Mouse (Mus musculus) forebrain, embryonic 16.5 days (tissue): Measurements from ENCODE around the gene Stx8. TPM values are rescaled to one million over a fixed set of nuclear protein-coding genes. Genes with fewer than 3 reads are reported as not detected.

Source experiments
- ATAC-seq: fragments of 200-750 bp; cut with Nextera tagmentation; 2 replicates; pipeline ENCODE4 v1.8.0; 2017; ENCODE audit warnings: mild to moderate bottlenecking, moderate library complexity
- H3K27ac ChIP-seq: fragments of 300-500 bp; sonication (generic); 2 replicates; pipeline ENCODE4 v1.5.1; 2014; ENCODE audit warnings: low read length, control low read depth
- H3K27me3 ChIP-seq: fragments of 300-500 bp; sonication (generic); replicated peaks from 2 replicates; pipeline ENCODE4 v1.6.1; 2014; ENCODE audit warnings: low read length; ENCODE audit not compliant: control insufficient read depth, insufficient read depth
- H3K36me3 ChIP-seq: fragments of 300-500 bp; sonication (generic); 2 replicates; pipeline ENCODE4 v1.6.1; 2014; ENCODE audit not compliant: control insufficient read depth, insufficient read depth
- H3K4me1 ChIP-seq: fragments of 300-500 bp; sonication (generic); replicated peaks from 2 replicates; pipeline ENCODE4 v1.6.1; 2014; ENCODE audit warnings: low read length; ENCODE audit not compliant: control insufficient read depth, insufficient read depth
- H3K4me2 ChIP-seq: fragments of 300-500 bp; sonication (generic); 2 replicates; pipeline ENCODE4 v1.6.1; 2014; ENCODE audit warnings: mild to moderate bottlenecking, low read length, control low read depth
- H3K4me3 ChIP-seq: fragments of 300-500 bp; sonication (generic); replicated peaks from 2 replicates; pipeline ENCODE4 v1.5.1; 2014; ENCODE audit warnings: mild to moderate bottlenecking, low read length, control low read depth
- H3K9ac ChIP-seq: fragments of 300-500 bp; sonication (generic); replicated peaks from 2 replicates; pipeline ENCODE4 v1.6.1; 2014; ENCODE audit warnings: low read depth, low read length, control low read depth
- H3K9me3 ChIP-seq: fragments of 300-500 bp; sonication (generic); 2 replicates; pipeline ENCODE4 v1.6.1; 2016; ENCODE audit warnings: low read length; ENCODE audit not compliant: control insufficient read depth
- WGBS: fragments of 180-500 bp; shearing (Covaris S2); extraction: QIAGEN DNeasy Blood & Tissue Kit; methylation state at CpG from one replicate; pipeline ENCODE4 v1.1.7; 2014; 5-methylcytosine and 5-hydroxymethylcytosine counted together
- polyA plus RNA-seq: library from polyadenylated mRNA; unstranded; fragments of >200 nt; fragmentation: Nextera tagmentation; extraction: Ambion mirVana; gene quantifications from 2 replicates; pipeline ENCODE4 v1.2.1, GENCODE M21; 2015

Stx8 gene
- polyA plus RNA-seq, 1 experiment from 2014 or later: 68.2 TPM

GRCm38 (mm10) chr11:68006216-68006789, 40.3 kb downstream of the Stx8 start:
- Histone ChIP-seq H3K4me1 (no peaks in the 10 kb centered on the region), H3K4me3 (no peak overlapping the region), H3K4me2 (no peak overlapping the region), H3K36me3 (no peaks in the 10 kb centered on the region), H3K9me3 (no peaks in the 10 kb centered on the region), H3K27ac (no peak overlapping the region), H3K9ac (no peak overlapping the region), H3K27me3 (no peaks in the 10 kb centered on the region)
- no peak for ATAC-seq
- WGBS: 25% methylated on average over 8 of the region's 8 CpGs

- H3K4me3 ChIP-seq: no peak overlapping the region
- H3K9me3 ChIP-seq: no peaks in the 10 kb centered on the region
- no peak overlapping the region for H3K27ac ChIP-seq
- H3K27me3 ChIP-seq: no peaks in the 10 kb centered on the region
- ATAC-seq: no peak
- no peaks in the 10 kb centered on the region for H3K4me1 ChIP-seq
- WGBS: 72% methylated on average over 6 of the region's 6 CpGs
- H3K4me2 ChIP-seq: no peak overlapping the region
- no peaks in the 10 kb centered on the region for H3K36me3 ChIP-seq
- H3K9ac ChIP-seq: no peak overlapping the region
Measured at GRCm38 (mm10) chr11:68007645-68008044, 41.7 kb downstream of the Stx8 start.

- no peak overlapping the region for H3K4me2 ChIP-seq
- no peak overlapping the region for H3K4me3 ChIP-seq
- no peaks in the 10 kb centered on the region for H3K27me3 ChIP-seq
- H3K9ac ChIP-seq: no peak overlapping the region
- no peak for ATAC-seq
- 81% methylated on average over 5 of the region's 5 CpGs for WGBS
- no peak overlapping the region for H3K27ac ChIP-seq
- H3K36me3 ChIP-seq: no peaks in the 10 kb centered on the region
- H3K9me3 ChIP-seq: no peaks in the 10 kb centered on the region
- no peaks in the 10 kb centered on the region for H3K4me1 ChIP-seq
Measured at GRCm38 (mm10) chr11:68009377-68009776, 43.4 kb downstream of the Stx8 start.

GRCm38 (mm10) chr11:68012207-68012606, 46.2 kb downstream of the Stx8 start:
- H3K27me3 ChIP-seq: no peaks in the 10 kb centered on the region
- no peak overlapping the region for H3K9ac ChIP-seq
- no peak overlapping the region for H3K27ac ChIP-seq
- no peaks in the 10 kb centered on the region for H3K9me3 ChIP-seq
- no peak overlapping the region for H3K4me3 ChIP-seq
- H3K4me2 ChIP-seq: no peak overlapping the region
- ATAC-seq: no peak
- H3K4me1 ChIP-seq: no peaks in the 10 kb centered on the region
- no peaks in the 10 kb centered on the region for H3K36me3 ChIP-seq
- WGBS: 87% methylated on average over 7 of the region's 7 CpGs

- ATAC-seq: no peak
- H3K27ac ChIP-seq: no peak overlapping the region
- no peaks in the 10 kb centered on the region for H3K9me3 ChIP-seq
- no peaks in the 10 kb centered on the region for H3K36me3 ChIP-seq
- H3K4me2 ChIP-seq: no peak overlapping the region
- no peak overlapping the region for H3K9ac ChIP-seq
- H3K4me1 ChIP-seq: no peaks in the 10 kb centered on the region
- no peaks in the 10 kb centered on the region for H3K27me3 ChIP-seq
- 86% methylated on average over 8 of the region's 8 CpGs for WGBS
- no peak overlapping the region for H3K4me3 ChIP-seq
Measured at GRCm38 (mm10) chr11:68018191-68018590, 52.2 kb downstream of the Stx8 start.

- H3K4me3 ChIP-seq: no peak overlapping the region
- no peak overlapping the region for H3K27ac ChIP-seq
- H3K36me3 ChIP-seq: no peaks in the 10 kb centered on the region
- ATAC-seq: no peak
- no peaks in the 10 kb centered on the region for H3K27me3 ChIP-seq
- H3K9ac ChIP-seq: no peak overlapping the region
- WGBS: 71% methylated on average over 11 of the region's 11 CpGs
- H3K9me3 ChIP-seq: no peaks in the 10 kb centered on the region
- H3K4me1 ChIP-seq: no peaks in the 10 kb centered on the region
- H3K4me2 ChIP-seq: no peak overlapping the region
Measured at GRCm38 (mm10) chr11:68019156-68019555, 53.2 kb downstream of the Stx8 start.

- Histone ChIP-seq H3K9ac (no peak overlapping the region), H3K27me3 (no peaks in the 10 kb centered on the region), H3K4me3 (no peak overlapping the region), H3K4me1 (no peaks in the 10 kb centered on the region), H3K36me3 (no peaks in the 10 kb centered on the region), H3K4me2 (no peak overlapping the region), H3K27ac (no peak overlapping the region), H3K9me3 (no peaks in the 10 kb centered on the region)
- WGBS: 88% methylated on average over 7 of the region's 7 CpGs
- no peak for ATAC-seq
Measured at GRCm38 (mm10) chr11:68021976-68022375, 56.0 kb downstream of the Stx8 start.

- no peak for ATAC-seq
- Histone ChIP-seq H3K9ac (no peak overlapping the region), H3K27ac (no peak overlapping the region), H3K4me3 (no peak overlapping the region), H3K36me3 (no peaks in the 10 kb centered on the region), H3K4me2 (no peak overlapping the region), H3K27me3 (no peaks in the 10 kb centered on the region), H3K4me1 (no peaks in the 10 kb centered on the region), H3K9me3 (no peaks in the 10 kb centered on the region)
- WGBS: 85% methylated on average over 5 of the region's 5 CpGs
Measured at GRCm38 (mm10) chr11:68022895-68023294, 56.9 kb downstream of the Stx8 start.

- Histone ChIP-seq H3K9ac (no peak overlapping the region), H3K4me2 (no peak overlapping the region), H3K36me3 (no peaks in the 10 kb centered on the region), H3K27me3 (no peaks in the 10 kb centered on the region), H3K9me3 (no peaks in the 10 kb centered on the region), H3K4me3 (no peak overlapping the region), H3K27ac (no peak overlapping the region), H3K4me1 (no peaks in the 10 kb centered on the region)
- 90% methylated on average over 8 of the region's 8 CpGs for whole genome bisulfite sequencing
- no peak for ATAC-seq
Measured at GRCm38 (mm10) chr11:68023811-68024369, 57.9 kb downstream of the Stx8 start.

- no peaks in the 10 kb centered on the region for H3K4me1 ChIP-seq
- no peak overlapping the region for H3K9ac ChIP-seq
- H3K36me3 ChIP-seq: no peaks in the 10 kb centered on the region
- H3K4me2 ChIP-seq: no peak overlapping the region
- no peaks in the 10 kb centered on the region for H3K9me3 ChIP-seq
- ATAC-seq: no peak
- no peak overlapping the region for H3K27ac ChIP-seq
- WGBS: 82% methylated on average over 5 of the region's 5 CpGs
- H3K4me3 ChIP-seq: no peak overlapping the region
- H3K27me3 ChIP-seq: no peaks in the 10 kb centered on the region
Measured at GRCm38 (mm10) chr11:68026590-68026989, 60.6 kb downstream of the Stx8 start.
